Mouse (Mus musculus) spleen, postnatal 36 days (tissue): Measurements from ENCODE around the gene Drg1.
"Not testable (repeated sequence)": the region's sequence is repeated elsewhere in the genome, so short reads cannot be mapped to it uniquely, and the experiment has no call there.

Experiments used
- DNase-seq, 2 experiments: peaks; one replicate each; pipeline ENCODE4 v3.0.0; 2022; ENCODE audit warnings: low spot score in 2 of 2, mixed read lengths in 1 of 2

Drg1 gene

GRCm38 (mm10) chr11:3167129-3167528 lies 99.1 kb downstream of the Drg1 start:
- DNase-seq, result not testable (repeated sequence)

- peak; percentile 59 to 64 for DNase-seq
These were observed 99.9 kb downstream of the Drg1 start for GRCm38 (mm10) chr11:3166321-3166720.

- not testable (repeated sequence) for DNase-seq
These were observed 100.9 kb downstream of the Drg1 start for GRCm38 (mm10) chr11:3165210-3165782.

- DNase-seq, result not testable (repeated sequence)
These were observed 102.6 kb downstream of the Drg1 start for GRCm38 (mm10) chr11:3163661-3164060.

- DNase-seq, result peak; percentile 67 to 78
These were observed 103.1 kb downstream of the Drg1 start for GRCm38 (mm10) chr11:3163122-3163521.

GRCm38 (mm10) chr11:3162236-3162897 lies 103.8 kb downstream of the Drg1 start:
- DNase-seq, result peak; percentile 68 to 72

GRCm38 (mm10) chr11:3161370-3161769 lies 104.8 kb downstream of the Drg1 start:
- DNase-seq, result peak; percentile 67 to 72

- DNase-seq, result not testable (repeated sequence)
These were observed 107.4 kb downstream of the Drg1 start for GRCm38 (mm10) chr11:3158800-3159199.

- peak; percentile 39 to 46 for DNase-seq
These were observed 108.2 kb downstream of the Drg1 start for GRCm38 (mm10) chr11:3157996-3158395.

- DNase-seq, result not testable (repeated sequence)
These were observed 109.2 kb downstream of the Drg1 start for GRCm38 (mm10) chr11:3156991-3157390.

- DNase-seq, result peak; percentile 75 to 76
These were observed 112.4 kb downstream of the Drg1 start for GRCm38 (mm10) chr11:3153666-3154397.

GRCm38 (mm10) chr11:3151358-3151757 lies 114.9 kb downstream of the Drg1 start:
- peak in 1 of 2 experiments; percentile 45 for DNase-seq

GRCm38 (mm10) chr11:3150677-3151003 lies 115.6 kb downstream of the Drg1 start:
- DNase-seq, result not testable (repeated sequence)

- peak; percentile 36 to 48 for DNase-seq
These were observed 116.1 kb downstream of the Drg1 start for GRCm38 (mm10) chr11:3150003-3150676.

- not testable (repeated sequence) for DNase-seq
These were observed 116.7 kb downstream of the Drg1 start for GRCm38 (mm10) chr11:3149471-3149870.

- not testable (repeated sequence) for DNase-seq
These were observed 119.4 kb downstream of the Drg1 start for GRCm38 (mm10) chr11:3146806-3147205.

- not testable (repeated sequence) for DNase-seq
These were observed 120.7 kb downstream of the Drg1 start for GRCm38 (mm10) chr11:3145359-3146165.

- not testable (repeated sequence) for DNase-seq
These were observed 122.2 kb downstream of the Drg1 start for GRCm38 (mm10) chr11:3143984-3144383.

GRCm38 (mm10) chr11:3142413-3142812 lies 123.8 kb downstream of the Drg1 start:
- peak; percentile 83 for DNase-seq

- DNase-seq, result not testable (repeated sequence)
These were observed 125.2 kb downstream of the Drg1 start for GRCm38 (mm10) chr11:3140967-3141535.

GRCm38 (mm10) chr11:3138323-3138722 lies 127.9 kb downstream of the Drg1 start:
- peak; percentile 63 to 69 for DNase-seq
